ENCODE assay signal across 19 mouse cellular contexts in genomic region chr8:122111745-122112144, GRCm38 (mm10).
DNase-seq lines count a peak whose midpoint lies in the region; ATAC-seq and TF ChIP-seq lines count a peak whose summit lies in the region.
"Had no signal": no experiment of that assay in that cellular context is flagged by ENCODE, and none has a peak within 500 bp of the region (broad histone marks: within the 10 kb centered on the region; RNA-seq: fewer than 3 reads in every experiment).

No protein-coding gene starts in this region.

- no peaks in the 10 kb centered on the region for H3K36me3 ChIP-seq in limb, embryonic 15.5 days
- no peaks in the 10 kb centered on the region for H3K36me3 ChIP-seq in limb, embryonic 10.5 days
- H3K36me3 ChIP-seq: embryonic facial prominence, embryonic 13.5 days; heart, embryonic 15.5 days; hindbrain, embryonic 12.5 days; limb, embryonic 13.5 days; liver, embryonic 15.5 days; neural tube, embryonic 12.5 days had no signal

- ATAC-seq in limb, embryonic 15.5 days (ENCODE audit: insufficient number of reproducible peaks, low FRiP score, low TSS enrichment, low read depth) = no peak
- ATAC-seq: inflammation-experienced regulatory T-cells, adult 6 months had no signal

- TF ChIP-seq POLR2A in bone marrow macrophage, adult 2 months (IDR thresholded peaks at IDR 0.05; ENCODE audit: borderline replicate concordance, low read depth, low read length) = no peak

- no peak overlapping the region for H3K4me2 ChIP-seq in limb, embryonic 15.5 days
- H3K4me2 ChIP-seq: embryonic facial prominence, embryonic 13.5 days; heart, embryonic 15.5 days; hindbrain, embryonic 12.5 days; limb, embryonic 13.5 days; liver, embryonic 15.5 days; neural tube, embryonic 12.5 days had no signal

- intact Hi-C loops in gastrocnemius, postnatal 14 days (cut with DNase I; ENCODE audit: low total_unique reads) = no loop called here
- intact Hi-C loops in left cerebral cortex, postnatal 14 days (cut with DNase I) = no loop called here

- no peak for DNase-seq in limb, embryonic 10.5 days (ENCODE audit: low spot score)
- DNase-seq in gastrocnemius, postnatal 14 days = peak; percentile 37
- DNase-seq in skeletal muscle tissue, adult 2 months (ENCODE audit: low read depth, low spot score) = peak; percentile 70
- no peak for DNase-seq in left cerebral cortex, postnatal 14 days (ENCODE audit: low spot score in 2 of 2)
- no peak for DNase-seq in cerebellum, adult 8-10 months
- DNase-seq: cerebellum, adult 18-20 months; midbrain, embryonic 14.5 days; right cerebral cortex, postnatal 25 days; thymus, postnatal 4 days had no signal

- H3K27me3 ChIP-seq in limb, embryonic 15.5 days = no peaks in the 10 kb centered on the region
- H3K27me3 ChIP-seq in limb, embryonic 10.5 days (ENCODE audit: low read depth, poor library complexity, severe bottlenecking) = no peaks in the 10 kb centered on the region
- H3K27me3 ChIP-seq: embryonic facial prominence, embryonic 13.5 days; hindbrain, embryonic 12.5 days; limb, embryonic 13.5 days; neural tube, embryonic 12.5 days had no signal

- TF ChIP-seq CTCF in bone marrow macrophage, adult 2 months (IDR thresholded peaks at IDR 0.05; ENCODE audit: low read depth, low read length) = no peak

- no peaks in the 10 kb centered on the region for H3K9me3 ChIP-seq in limb, embryonic 15.5 days
- no peaks in the 10 kb centered on the region for H3K9me3 ChIP-seq in limb, embryonic 10.5 days (replicated peaks)
- H3K9me3 ChIP-seq: embryonic facial prominence, embryonic 13.5 days; heart, embryonic 15.5 days; hindbrain, embryonic 12.5 days; limb, embryonic 13.5 days; liver, embryonic 15.5 days; neural tube, embryonic 12.5 days had no signal

- peaks cover 22% of the 10 kb centered on the region for H3K4me1 ChIP-seq in limb, embryonic 15.5 days
- peaks cover 31% of the 10 kb centered on the region for H3K4me1 ChIP-seq in limb, embryonic 10.5 days
- peaks cover 32% of the 10 kb centered on the region for H3K4me1 ChIP-seq in bone marrow macrophage, adult 2 months (ENCODE audit: control insufficient read depth, insufficient read depth, low read length)
- H3K4me1 ChIP-seq: liver, embryonic 15.5 days had no signal

- 64% methylated on average over 11 of the region's 11 CpGs for WGBS in limb, embryonic 15.5 days
- 69% methylated on average over 11 of the region's 11 CpGs for WGBS in limb, embryonic 10.5 days

- no peak overlapping the region for H3K4me3 ChIP-seq in limb, embryonic 15.5 days
- no peak overlapping the region for H3K4me3 ChIP-seq in limb, embryonic 10.5 days
- H3K4me3 ChIP-seq in bone marrow macrophage, adult 2 months (ENCODE audit: insufficient read depth, low read length) = peak overlapping the region; percentile 21
- H3K4me3 ChIP-seq: embryonic facial prominence, embryonic 13.5 days; heart, adult 2 months; heart, embryonic 15.5 days; hindbrain, embryonic 12.5 days; limb, embryonic 13.5 days; liver, embryonic 15.5 days; neural tube, embryonic 12.5 days had no signal

- 0 out of 2 replicates have a peak overlapping the region, but pooled peaks have one; percentile 2 for H3K27ac ChIP-seq in limb, embryonic 15.5 days
- H3K27ac ChIP-seq in limb, embryonic 10.5 days = no peak overlapping the region
- H3K27ac ChIP-seq in bone marrow macrophage, adult 2 months (ENCODE audit: insufficient read depth, low read depth, low read length) = peak overlapping the region; percentile 96
- H3K27ac ChIP-seq: embryonic facial prominence, embryonic 13.5 days; heart, adult 2 months; heart, embryonic 15.5 days; hindbrain, embryonic 12.5 days; limb, embryonic 13.5 days; liver, embryonic 15.5 days; neural tube, embryonic 12.5 days had no signal

- no peak overlapping the region for H3K9ac ChIP-seq in limb, embryonic 15.5 days
- H3K9ac ChIP-seq: embryonic facial prominence, embryonic 13.5 days; heart, embryonic 15.5 days; hindbrain, embryonic 12.5 days; limb, embryonic 13.5 days; liver, embryonic 15.5 days; neural tube, embryonic 12.5 days had no signal

Comparison
In these comparisons a context has a peak if more than half of its experiments do, and no peak if none do; other contexts are left out.
1. DNase-seq: peak in gastrocnemius, postnatal 14 days (single experiment) and skeletal muscle tissue, adult 2 months (single experiment); none in limb, embryonic 10.5 days (single experiment), left cerebral cortex, postnatal 14 days (0 of 2) and cerebellum, adult 8-10 months (single experiment).